Mouse (Mus musculus): ENCODE measurements at regions not wholly inside any gene's neighbourhood (a gene's known extent, or its start where the extent isn't known, plus 50 kb on each side); places are given as distances from the start of the nearest gene placed in this dataset.

DNA sequence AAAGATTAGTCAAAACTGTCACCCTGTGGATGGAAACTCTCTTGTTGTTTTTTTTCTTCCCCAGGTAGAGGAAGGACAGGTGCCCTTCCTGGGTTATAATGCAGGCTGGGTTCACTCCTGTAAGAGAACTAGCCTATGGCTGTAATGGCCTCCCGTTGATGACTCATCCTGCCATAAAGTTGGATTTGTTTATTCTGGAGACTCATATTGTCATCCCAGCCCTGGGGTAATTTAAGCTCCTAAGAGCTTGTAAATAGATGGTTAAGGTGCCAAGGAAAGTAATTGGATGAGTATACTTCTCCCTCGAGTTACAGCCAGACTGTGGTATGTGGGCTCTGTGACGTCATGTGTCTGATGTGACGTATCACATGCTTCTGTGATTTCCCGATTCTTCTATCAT lies 106.4 kb upstream of the 1700056E22Rik start:
- DNase-seq (ENCODE audit: low spot score in 2 of 2): no peak

DNA sequence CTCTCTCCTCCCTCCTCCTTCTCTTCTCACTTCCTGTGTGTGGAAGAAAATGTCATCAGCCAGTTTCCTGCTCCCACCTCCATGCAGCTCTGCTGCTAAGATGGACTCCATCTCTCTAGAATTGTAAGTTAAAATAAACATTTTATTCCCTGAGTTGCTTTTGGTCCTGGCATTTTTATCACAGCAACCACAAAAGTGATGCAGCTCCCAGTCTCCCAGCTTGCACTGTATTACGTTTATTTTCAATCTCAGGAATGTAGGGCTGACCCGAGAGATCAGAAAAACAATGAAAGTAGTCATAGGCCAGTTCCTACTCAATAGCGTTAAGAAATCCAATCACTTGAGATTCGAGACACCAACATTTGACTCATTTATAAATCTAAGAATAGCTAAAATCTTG lies 106.0 kb upstream of the 1700056E22Rik start:
- no peak for DNase-seq (ENCODE audit: low spot score in 2 of 2)

DNA sequence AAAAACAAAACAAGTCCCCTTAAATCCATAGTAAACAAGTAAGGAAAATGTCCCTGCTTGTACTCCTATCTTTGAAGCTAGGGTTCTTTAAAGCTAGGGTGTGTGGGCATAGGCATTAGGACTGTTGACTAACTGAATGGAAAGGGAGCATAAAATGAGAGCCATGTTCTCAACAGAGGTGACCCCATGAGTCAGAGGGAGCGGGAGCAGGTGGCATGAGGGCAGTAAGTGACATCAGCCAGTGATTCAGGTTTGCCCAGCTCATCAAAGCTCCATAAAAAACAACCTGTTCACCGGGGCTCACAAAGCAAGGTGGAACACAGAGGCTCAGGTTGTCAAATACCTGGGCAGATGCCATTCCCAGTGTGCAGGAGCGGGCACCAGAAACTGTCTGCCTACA lies 104.6 kb upstream of the 1700056E22Rik start:
- DNase-seq (ENCODE audit: low spot score in 2 of 2): no peak

DNA sequence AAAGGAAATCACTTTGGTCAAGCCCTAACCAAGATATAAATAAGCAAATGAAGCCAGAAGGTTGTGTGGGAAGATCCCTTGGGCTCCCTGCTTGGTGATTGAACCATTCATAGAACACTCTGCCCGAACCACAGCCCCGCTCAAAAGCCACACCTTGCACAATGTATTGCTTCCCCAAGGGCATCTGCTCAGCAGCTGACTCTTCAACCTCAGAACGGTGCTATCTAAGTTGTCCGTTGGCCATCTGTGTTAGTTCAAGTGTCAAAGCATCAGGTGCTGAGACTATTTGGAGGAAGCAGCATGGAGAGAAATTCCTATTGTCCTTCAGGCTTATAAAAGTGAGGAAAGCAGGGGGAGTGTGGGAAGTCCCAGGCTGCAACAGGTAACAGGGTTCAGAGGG lies 96.8 kb upstream of the 1700056E22Rik start:
- no peak for DNase-seq (ENCODE audit: low spot score in 2 of 2)

DNA sequence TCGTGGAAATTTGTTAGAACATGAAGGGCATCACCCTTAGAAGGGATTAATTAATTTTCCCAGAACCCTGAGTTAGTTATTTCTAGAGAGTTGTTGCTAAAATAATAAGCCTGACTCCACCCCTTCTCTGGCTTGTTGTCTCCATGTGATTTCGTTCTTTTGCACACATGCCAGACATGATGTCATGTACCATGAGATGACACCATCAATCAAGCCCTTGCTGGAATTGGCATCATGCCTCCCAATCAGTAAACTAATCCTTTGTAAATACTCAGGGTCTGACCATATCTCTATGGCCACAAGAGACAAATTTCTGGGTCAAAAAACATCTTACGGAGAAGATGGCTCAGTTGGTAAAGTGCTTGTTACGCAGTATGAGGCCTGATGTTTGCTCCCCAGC lies 93.2 kb upstream of the 1700056E22Rik start:
- DNase-seq (ENCODE audit: low spot score in 2 of 2): no peak

DNA sequence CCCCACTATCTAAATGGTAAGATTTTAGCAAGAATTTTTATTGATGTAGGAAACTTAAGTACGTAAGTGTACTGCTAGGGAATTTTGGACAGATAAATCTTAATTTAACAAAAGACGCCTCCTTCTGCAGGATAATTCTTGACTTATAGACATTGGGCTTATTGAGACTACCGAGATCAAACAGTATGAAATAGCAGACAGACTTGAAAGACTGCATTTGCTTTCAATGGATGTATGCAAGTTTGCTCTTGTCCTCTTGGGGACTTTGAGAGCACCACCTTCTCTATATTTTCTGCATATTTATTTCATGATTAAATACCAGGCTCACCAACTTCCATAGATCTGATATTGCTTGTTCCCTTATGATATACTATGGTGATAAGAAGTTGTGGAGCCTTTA lies 92.8 kb upstream of the 1700056E22Rik start:
- DNase-seq (ENCODE audit: low spot score in 2 of 2): no peak
